Mouse (Mus musculus) erythroblast, adult 5-6 weeks (primary cell): Measurements from ENCODE around the gene Dcaf11. TPM values are rescaled to one million over a fixed set of nuclear protein-coding genes. Genes with fewer than 3 reads are reported as not detected.

Experiments used
- ATAC-seq: replicated peaks from 2 replicates; pipeline ENCODE4 v1.8.0; 2016; ENCODE audit warnings: moderate number of reproducible peaks, mild to moderate bottlenecking, moderate TSS enrichment, inconsistent platforms; ENCODE audit not compliant: poor library complexity, low FRiP score, severe bottlenecking
- total RNA-seq, 2 experiments: library from RNA; stranded (forward) in 1 of 2; stranded (reverse) in 1 of 2; fragments of 150-400 nt in 1 of 2; fragments of 200-764, 138-1000 nt in 1 of 2; gene quantifications; 2 replicates each; pipeline versions ENCODE4 v1.2.3 to v1.2.4; 2015 to 2017; ENCODE audit warnings: low replicate concordance in 2 of 2

The Dcaf11 gene
- 18.2 and 21.9 TPM in 2 replicates for total RNA-seq (2015; ENCODE audit: low replicate concordance)
- 46.2 and 54.9 TPM in 2 replicates for total RNA-seq (2017; ENCODE audit: low replicate concordance)

DNA sequence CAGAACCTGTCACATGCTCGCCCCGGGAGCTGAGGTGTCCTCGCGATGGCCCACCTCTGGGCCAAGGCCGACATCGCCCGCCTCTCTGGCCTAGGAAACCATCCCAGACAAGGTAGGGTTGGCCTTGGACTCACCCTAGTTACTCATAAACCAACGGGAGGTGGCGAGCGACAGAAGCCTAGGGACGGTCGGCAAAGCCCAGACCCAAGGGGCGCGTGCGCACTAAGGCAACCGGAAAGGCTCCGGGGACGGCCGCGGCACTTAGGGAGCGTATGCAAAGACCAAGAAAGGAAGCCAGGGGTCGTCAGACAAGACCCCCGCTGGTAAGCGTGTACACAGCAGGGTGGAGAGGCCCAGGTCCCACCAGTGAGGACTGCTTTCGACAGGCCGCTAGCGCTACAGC is at the start of gene Dcaf11:
Dcaf11 (plus strand) TSS at position 208 of the 403 bp plus-strand sequence.
- ATAC-seq = peak; percentile 76

DNA sequence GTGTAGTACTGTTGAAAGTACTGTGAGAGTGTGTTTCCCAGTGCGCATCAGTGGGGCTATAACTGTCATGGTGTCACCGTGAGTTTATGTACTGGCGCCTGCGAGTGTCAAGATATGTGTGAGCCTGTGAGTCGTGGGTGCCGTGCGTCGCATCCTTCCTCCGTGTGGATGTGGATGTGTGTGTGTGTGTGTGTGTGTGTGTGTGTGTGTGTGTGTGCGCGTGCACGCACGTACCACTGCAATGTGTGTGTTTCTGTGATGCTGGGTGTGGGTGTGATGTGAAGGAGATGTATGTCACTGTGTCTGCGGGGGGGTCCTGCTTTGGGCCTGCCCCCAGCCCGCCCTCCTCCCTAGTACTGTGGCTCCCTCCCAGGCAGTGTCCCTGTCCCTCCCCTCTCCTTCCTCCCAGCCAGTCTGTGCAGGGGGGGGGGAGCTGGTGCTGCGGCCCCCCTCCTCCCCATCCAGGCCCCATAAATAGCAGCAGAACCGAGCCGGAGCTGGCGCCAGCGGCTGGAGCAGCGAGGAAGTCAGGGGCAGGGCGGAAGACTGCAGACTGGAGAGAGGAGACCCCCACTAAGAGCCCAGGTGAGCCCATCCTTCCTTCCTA is 49.6 kb upstream of the Dcaf11 start, which contains the start of gene Cpne6:
Cpne6 (plus strand) TSS at position 321 of the 607 bp plus-strand sequence.
- ATAC-seq = no peak

DNA sequence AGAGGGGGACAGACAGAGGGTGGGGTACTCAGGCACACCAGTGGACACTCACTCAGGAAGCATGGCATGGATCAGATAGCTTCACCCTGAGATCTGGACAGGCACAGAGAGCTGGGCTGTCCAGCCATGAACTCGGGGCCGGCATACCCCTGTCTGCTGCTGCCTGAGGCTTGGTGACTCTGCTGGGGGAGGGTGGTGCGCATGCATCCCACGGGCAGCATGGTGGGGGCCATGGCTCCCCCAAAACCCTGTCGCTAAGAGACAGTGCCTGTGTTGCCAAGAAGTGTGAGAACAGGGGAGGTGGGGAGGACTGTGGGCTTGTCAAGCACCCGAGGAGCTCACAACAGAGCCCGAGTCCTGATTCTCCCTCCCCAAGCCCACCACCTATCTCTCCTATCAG is 48.8 kb upstream of the Dcaf11 start:
- ATAC-seq = no peak

DNA sequence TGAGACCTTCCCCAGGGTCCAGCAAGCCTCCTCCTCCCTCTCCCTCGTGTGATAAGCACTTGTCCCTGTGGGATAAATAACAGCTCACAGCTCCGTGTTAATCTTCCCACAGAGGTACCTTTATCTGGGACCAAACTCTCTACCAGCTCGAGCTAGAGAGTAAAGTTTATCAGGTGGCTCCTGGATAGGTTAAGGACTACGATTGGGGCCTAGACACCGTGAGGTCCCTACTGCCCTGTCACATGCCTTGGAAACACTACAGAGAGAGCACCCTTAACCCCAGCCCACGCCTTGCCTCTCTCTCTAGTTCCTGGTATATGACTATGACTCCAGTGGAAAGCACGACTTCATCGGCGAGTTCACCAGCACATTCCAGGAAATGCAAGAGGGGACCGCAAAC is 45.9 kb upstream of the Dcaf11 start:
- no peak for ATAC-seq

DNA sequence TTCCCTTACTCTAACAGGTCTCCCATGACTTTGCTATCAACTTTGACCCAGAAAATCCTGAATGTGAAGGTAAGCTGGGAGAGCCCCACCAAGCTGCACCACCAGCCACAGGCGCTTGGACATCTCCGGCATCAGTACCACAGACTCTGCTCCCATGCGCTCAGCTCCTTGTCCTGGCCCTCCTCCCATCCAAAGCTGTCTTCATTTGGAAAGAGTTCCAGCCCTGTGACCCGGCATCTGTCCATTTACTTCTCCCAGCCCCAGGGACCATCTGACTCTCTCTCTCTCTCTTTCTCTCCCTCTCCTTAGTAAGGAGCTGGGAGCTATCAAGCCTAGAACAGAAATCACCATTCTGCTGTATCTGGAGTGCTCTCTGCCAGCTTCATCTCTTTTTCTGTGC is 44.0 kb upstream of the Dcaf11 start:
- no peak for ATAC-seq

DNA sequence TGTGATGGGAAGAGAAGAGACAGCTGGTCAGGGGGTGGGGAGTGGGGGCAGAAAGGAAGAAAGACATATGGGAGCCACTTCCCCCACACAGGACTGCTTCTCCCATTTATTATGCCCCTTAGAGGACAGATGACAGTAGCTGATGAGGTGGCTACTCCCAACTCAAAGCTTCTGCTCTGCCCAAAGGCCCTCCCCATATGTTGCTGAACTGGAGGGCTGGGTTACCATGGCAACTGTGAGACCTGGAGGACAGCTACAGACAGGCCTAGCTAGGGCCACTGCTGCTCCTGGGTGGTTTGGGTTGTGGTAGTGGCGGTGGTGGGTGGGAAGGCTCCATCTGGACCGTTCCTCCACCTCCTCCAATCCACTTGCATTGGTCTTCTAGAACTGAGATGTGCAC is 40.9 kb upstream of the Dcaf11 start:
- ATAC-seq = no peak

DNA sequence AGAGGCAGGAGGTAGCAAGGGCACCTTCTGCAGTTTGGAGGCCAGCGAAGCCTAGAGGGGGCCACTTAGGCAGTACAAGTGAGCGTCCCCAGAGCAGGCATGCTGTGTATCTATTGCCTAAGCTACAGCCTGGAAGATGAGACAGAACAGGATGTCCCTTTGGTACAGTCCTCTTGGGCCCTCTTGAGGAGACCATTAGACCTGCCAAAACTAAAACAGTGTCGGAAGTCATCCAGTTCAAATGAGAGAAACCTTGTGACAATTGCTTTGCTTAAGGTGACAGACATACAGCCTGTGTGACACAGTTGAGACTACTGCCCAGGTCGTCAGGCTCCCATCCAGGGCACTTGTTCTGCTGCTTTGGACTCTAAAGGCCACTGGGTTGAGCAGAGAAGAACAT is 40.2 kb upstream of the Dcaf11 start:
- ATAC-seq = no peak

DNA sequence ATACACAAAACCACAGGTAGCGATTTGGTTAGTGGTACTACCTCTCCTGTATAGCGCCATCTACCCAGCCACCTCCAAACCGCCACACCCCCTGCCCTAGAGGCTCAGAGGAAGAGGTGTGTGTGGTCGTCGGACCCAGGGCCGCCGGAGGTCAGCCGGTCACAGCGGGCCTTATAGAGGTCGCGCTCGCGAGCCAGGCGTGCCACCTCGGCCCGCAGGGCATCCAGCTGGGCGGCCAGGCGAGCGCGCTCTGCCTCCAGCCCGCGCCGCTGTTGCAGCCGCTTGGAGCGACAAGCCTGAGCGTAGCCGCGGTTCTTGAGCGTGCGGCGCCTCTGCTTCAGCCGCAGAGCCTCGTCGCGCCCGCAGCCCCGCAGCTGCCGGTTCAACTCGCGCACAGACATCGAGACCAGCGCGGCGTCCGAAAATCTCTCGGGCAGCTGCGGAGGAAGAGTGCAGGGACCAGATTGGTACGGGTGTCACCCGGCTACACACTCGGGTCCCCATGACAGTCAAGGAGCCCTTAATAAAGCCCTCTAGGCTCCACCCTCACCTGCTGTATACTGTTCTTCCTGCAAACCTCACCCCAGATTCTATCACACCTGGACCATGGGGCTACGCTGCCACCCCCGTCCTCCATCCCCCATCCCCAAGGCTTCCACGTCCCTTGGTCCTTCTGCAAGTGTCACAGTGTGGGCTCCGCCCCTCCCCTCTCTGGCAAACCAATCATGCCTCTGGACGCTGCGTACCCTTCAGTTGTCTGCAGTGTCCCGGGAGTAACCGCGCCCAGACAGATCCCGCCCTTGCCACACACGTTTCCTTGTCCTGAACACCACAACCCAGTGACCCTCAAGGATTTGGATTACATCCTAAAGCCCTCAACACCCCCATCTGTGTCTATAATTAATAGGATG is 39.1 kb upstream of the Dcaf11 start:
- ATAC-seq = no peak

DNA sequence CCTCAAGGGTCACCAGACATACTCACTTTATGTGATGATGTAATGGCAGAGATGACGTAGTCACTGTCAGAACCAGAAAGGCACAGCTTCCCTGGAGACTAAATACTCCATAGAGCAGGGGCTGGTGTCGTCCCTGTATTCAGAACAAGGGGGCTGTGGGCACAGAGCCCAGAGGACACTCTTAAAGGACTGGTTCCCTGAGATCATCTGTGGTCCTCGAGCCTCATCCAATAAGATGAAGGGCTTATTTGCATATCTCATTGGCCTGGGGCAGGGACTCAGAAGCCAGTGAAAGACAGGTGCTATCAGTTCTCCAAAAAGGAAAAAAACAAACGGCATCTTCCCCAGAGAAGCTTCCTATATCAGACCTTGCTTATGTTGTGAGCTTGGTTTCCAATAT is 35.7 kb upstream of the Dcaf11 start:
- no peak for ATAC-seq

DNA sequence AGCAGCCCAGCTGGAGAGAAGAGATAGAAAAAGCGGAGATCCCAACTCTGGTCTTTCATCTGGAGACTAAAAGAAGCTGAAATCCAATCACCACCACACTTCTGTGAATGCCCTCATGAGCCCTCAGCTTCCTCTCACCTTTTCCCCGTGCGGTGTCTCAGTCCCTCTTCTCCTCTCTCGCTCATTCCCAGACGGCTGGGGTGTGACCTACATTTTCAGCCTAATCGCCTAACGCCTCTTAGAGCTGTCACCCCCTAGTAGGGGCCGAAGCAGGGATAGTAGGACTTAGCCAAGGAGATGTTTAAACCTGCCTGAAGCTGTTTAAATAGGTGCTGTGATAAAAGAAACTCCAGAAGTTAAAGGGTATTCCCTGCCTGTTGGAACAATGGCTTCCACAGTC is 35.0 kb upstream of the Dcaf11 start, which contains the start of gene Nrl:
Nrl (minus strand) TSS at position 197 of the 400 bp plus-strand sequence.
- ATAC-seq = no peak

DNA sequence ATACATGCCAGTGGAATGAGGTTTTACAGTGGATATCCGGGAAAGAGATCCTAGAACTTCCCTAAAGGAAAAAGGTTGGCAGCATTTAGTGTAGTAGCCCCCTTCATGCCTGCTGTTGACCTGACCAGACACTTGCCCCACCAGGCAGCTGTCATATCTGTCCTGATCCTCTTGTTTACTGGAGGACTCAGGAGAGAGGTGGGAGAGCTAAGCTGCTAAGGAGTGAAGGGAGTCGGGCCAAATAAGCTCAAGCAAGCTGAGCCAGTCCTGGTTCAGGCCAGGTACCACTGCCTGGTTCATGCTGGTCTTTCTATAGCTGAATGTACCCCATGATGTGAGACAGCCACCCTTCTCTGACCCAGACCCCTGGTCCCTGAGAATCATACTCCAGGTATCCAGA is 33.1 kb upstream of the Dcaf11 start:
- no peak for ATAC-seq

DNA sequence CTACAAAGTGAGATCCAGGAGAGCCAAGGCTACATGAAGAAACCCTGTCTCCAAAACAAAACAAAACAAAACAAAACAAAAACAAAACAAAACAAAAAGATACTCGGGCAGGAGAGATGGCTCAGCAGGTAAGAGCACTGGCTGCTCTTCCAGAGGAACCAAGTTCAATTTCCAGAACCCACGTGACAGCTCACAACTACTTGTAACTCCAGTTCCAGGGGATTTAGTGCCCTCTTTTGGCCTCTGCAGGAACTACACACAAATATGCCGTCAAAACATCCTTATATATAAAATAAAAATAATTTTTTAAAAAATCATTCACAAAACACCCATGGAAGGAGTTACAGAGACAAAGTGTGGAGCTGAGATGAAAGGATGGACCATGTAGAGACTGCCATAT is 31.9 kb upstream of the Dcaf11 start:
- peak; percentile 82 for ATAC-seq

DNA sequence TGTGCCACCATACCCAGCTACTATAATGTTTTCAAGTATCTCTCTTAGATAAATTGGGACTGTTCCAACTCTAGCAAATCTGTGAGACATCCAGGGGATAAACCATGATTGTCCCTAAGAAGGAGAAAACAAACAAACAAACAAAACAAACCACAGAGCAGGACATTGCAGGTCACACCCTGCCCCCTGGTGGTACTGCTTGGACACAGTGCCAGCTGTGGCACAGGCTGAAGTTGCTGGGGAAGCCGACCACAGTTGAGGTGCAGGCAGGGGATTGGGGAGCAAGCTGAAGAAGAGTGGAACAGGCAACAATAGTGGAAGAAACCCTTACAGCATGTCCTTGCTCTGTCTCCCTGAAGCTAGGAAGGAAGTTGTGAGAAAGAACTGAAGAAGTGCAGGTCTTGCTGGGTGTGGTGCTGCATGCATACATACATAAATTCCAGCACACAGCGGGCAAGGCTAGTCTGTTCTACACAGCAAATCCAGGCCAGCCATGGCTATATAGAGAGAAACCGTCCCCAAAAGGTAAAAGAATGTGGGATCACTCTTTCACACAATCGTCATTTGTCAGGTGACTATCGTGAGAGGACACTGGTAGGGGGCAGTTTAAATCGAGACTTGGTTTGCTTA is 23.6 kb upstream of the Dcaf11 start:
- ATAC-seq = no peak

DNA sequence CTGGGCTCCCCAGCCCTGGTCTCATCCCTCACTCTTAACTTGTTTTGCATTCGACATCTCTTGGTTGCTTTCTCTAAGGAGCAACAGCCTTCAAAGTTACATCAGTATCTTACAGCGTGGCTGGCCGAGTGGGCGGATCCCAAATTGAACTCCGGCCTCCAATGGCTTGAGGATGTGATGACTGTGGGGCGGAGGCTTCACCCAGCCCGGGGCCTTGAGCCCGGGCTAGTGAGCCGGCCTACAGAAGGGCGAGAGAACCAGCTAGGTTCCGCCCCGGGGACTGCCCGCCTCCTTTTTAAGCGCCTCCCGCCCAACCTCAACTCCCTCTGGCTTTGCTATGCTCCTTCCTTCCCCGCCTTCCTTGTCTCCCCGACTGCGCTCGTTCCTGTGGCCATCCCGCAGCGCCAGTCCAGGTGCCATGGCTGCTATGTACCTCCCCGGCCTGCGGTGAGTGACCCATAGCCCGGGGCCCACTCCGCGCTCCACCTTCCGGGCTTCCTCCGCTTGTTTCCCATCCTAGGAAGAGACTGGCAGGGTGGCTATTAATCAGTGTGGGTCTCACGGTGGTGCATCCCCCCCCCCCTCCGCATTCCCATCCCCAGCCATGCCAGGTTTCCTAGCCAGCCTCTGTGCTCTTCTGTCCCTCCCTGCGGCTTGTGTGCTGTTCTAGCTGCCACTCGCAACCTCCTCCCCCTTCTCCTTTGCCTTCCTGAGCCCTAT is 19.6 kb upstream of the Dcaf11 start, which contains the start of gene Pck2:
Pck2 (plus strand) TSS at position 200 of the 720 bp plus-strand sequence.
- ATAC-seq = peak; percentile 85

DNA sequence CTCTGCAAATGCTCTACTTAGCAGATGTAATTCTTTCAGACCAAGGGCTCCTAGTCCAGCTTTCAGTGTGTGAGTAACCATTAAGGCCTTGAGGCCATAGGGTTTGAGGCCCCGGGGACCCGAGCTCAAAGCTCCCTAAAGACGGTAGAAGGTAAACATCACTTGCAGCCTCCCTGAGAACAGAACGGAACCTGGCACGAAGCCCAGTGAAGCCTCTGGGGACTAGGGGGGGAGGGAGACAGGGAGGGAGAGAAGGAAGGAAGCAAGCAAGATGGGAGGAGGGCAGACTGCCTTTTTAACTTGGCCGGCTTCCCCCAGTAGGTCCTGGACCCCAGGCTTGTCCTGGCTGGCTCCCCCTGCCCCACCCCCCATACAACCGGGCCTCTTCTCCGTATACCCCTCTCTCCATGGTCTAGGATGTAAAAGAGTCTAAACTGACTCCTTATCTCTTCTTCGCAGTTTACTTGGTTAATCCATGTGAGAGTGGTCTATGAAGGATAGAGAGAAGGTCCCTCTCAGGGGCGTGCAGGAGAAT is 19.0 kb upstream of the Dcaf11 start:
- ATAC-seq = peak; percentile 40

DNA sequence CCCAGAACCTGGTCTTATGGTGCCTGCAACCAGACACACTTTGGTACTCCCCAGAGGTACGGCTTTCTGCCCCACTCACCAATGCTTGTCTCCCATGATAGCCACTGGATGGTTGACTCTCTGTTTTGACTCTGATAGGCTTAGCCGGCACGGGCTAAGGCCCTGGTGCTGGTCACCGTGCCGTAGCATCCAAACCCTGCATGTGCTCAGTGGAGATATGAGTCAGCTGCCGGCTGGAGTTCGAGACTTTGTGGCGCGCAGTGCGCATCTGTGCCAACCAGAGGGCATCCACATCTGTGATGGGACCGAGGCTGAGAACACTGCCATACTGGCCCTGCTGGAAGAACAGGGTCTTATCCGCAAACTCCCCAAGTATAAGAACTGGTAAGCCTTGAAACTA is 17.5 kb upstream of the Dcaf11 start:
- peak; percentile 78 for ATAC-seq

DNA sequence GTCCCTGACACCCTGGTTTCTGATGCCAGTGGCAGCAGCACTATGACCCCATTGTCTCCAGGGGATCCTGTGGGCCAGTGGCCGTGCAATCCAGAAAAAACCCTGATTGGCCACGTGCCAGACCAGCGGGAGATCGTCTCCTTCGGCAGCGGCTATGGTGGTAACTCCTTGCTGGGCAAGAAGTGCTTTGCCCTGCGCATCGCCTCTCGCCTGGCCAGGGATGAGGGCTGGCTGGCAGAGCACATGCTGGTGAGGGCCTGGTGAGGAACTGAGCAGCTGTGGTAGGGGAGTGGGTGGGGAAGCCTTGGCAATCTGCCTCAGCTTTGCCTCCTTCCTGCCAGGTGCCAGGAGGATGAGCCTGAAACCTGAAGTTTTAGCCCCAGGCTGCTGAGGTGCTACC is 15.5 kb upstream of the Dcaf11 start:
- ATAC-seq = no peak

DNA sequence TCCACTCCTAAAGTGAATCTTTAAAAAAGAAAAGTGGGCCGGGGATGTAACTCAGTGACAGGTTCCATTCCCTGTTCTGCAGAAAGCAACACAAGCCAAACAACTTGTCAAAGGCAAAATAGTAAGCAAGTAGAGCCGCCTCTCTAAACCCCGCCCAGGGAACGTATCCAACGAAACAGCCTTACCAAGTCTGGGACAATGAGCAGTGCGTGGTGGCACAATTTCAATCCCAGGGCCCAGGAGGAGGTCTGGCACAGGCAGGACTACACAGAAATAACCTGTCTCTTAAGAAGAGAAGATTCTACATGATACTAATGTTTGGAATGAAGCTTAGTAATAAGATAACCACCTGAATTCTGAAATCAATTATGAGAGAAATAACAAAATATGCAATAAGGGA is 9.6 kb upstream of the Dcaf11 start:
- no peak for ATAC-seq

DNA sequence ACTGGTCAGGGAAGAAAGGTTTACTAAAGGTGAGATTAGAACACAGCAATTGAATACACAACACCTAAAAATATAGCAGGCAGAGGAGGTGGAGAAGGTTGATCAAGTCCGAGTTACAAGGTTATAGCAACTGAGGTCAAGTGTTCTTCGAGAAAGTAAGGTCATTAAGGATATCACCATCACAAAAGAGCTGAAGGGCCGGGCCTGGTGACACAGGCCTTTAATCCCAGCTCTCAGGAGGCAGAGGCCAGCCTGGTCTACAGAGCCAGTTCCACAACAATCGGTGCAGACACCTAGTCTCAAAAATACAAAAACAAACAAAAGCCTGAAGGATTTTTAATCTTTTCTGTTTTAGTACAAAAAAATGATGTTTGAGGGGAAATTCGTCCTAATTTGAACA is 8.5 kb upstream of the Dcaf11 start:
- ATAC-seq = no peak

DNA sequence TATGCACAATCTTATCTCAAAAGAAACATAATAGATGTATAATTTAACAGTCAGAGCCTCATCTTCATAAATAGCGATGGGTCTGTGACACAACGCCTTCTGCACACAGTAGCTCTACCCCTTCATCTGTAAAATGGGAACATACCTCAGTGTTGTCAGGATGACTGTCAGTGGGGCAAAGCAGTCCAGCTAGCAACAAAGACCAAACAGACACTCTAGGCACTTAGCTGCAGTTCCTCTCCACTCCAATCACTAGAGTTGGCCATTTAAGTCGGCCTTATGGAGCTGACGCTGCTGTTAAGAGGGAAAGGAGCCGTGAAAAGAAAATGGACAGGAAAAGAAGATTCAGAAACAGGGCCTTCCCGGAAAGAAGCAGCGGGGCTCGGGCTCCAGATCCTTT is 8.0 kb upstream of the Dcaf11 start:
- ATAC-seq = no peak
